In genomic region chr2:73058344-73058743, GRCm38 (mm10) we compare ENCODE assay signal across 15 mouse cellular contexts.
"Had no signal": no experiment of that assay in that cellular context is flagged by ENCODE, and none has a peak within 500 bp of the region (broad histone marks: within the 10 kb centered on the region; RNA-seq: fewer than 3 reads in every experiment).

No protein-coding gene starts in this region.

- DNase-seq: kidney, adult 8-10 months; kidney, postnatal 4 days; left cerebral cortex, postnatal 4 days; lung, postnatal 14 days; spleen, adult 18-20 months; thymus, postnatal 36 days had no signal

- H3K36me3 ChIP-seq: limb, embryonic 13.5 days; lung, embryonic 15.5 days; midbrain, embryonic 15.5 days; neural tube, embryonic 12.5 days had no signal

- H3K9ac ChIP-seq: limb, embryonic 13.5 days; liver, embryonic 14.5 days; lung, embryonic 15.5 days; midbrain, embryonic 15.5 days; neural tube, embryonic 12.5 days had no signal

- H3K4me2 ChIP-seq: limb, embryonic 13.5 days; lung, embryonic 15.5 days; midbrain, embryonic 11.5 days; midbrain, embryonic 15.5 days; neural tube, embryonic 12.5 days had no signal

- H3K4me1 ChIP-seq: midbrain, embryonic 15.5 days; neural tube, embryonic 12.5 days had no signal

- H3K27me3 ChIP-seq: limb, embryonic 13.5 days; lung, embryonic 15.5 days; midbrain, embryonic 15.5 days; neural tube, embryonic 12.5 days had no signal

- H3K27ac ChIP-seq: kidney, postnatal 0 days; limb, embryonic 13.5 days; liver, embryonic 14.5 days; lung, embryonic 15.5 days; macrophage; midbrain, embryonic 15.5 days; neural tube, embryonic 12.5 days had no signal

- ATAC-seq: midbrain, embryonic 15.5 days had no signal

- H3K4me3 ChIP-seq: limb, embryonic 13.5 days; lung, embryonic 15.5 days; megakaryocyte, embryonic 14.5 days; midbrain, embryonic 15.5 days; neural tube, embryonic 12.5 days had no signal

- H3K9me3 ChIP-seq: lung, embryonic 15.5 days; midbrain, embryonic 15.5 days; neural tube, embryonic 12.5 days had no signal
